Mouse (Mus musculus) thymus, adult 2 months (tissue): Measurements from ENCODE around the gene Bcl7b.

Source experiments
- CTCF ChIP-seq: fragments of 200-500 bp; IDR thresholded peaks from 2 replicates; pipeline ENCODE4 v1.5.1; 2012; ENCODE audit warnings: mild to moderate bottlenecking, control low read depth, low read length, moderate library complexity, borderline replicate concordance; ENCODE audit not compliant: control insufficient read depth, poor library complexity, insufficient read depth; ENCODE audit errors: extremely low read depth
- POLR2A ChIP-seq: fragments of 200-500 bp; IDR thresholded peaks from 2 replicates; pipeline ENCODE4 v1.6.1; 2012; ENCODE audit warnings: mild to moderate bottlenecking, low read length, control low read depth, moderate library complexity; ENCODE audit not compliant: control insufficient read depth, poor library complexity, insufficient read depth; ENCODE audit errors: extremely low read depth

GRCm38 (mm10) chr5:135166909-135167308 is 1.2 kb upstream of the Bcl7b start:
- no peak for TF ChIP-seq CTCF
- no peak for TF ChIP-seq POLR2A
